Mouse (Mus musculus): ENCODE data around the gene Sctr.

DNA sequence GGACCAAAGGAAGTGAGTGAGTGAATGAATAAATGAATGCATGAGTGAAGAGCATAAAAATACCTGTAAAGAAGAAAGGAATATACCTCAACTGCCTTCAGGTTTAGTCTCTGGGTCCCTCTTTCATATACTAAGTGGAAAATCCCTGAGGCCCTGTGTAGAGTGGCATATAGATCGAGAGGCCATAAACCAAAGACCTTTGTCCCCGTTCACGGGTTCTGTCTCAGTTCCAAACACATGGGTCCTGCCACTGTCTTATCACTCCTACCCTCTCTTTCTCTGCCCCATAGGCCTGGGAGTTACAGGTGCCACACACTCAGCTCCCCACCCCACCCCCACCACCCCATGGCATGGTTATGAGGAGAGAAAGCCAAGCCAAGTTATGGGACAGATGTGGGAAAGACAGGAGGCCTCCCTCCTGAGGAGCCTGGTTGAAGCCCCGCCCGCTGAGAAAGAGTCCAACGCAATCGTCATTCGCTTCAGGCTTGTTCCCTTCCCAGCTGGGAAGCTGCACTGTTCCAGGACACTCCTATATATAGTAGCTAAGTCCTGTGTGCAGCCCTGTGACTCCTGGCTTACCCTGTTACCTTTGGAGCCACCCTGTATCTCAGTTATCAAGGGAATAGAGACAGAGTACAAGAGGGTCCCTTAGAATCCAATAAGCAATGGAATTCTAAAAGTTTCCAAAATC is 84.3 kb downstream of the Sctr start:
- TF ChIP-seq CTCF (IDR thresholded peaks at IDR 0.05; ENCODE audit: low read depth) (no peak), EP300 (IDR thresholded peaks at IDR 0.05; ENCODE audit: low read depth) (no peak)
